Mouse (Mus musculus) MEL-GATA-1-ER (cell line): ENCODE results near the gene Mef2b.
A peak's percentile ranks its signal among the peaks of the same experiment; 100 is the strongest.

Experiments
- DNase-seq: peaks from one replicate; pipeline ENCODE4 v3.0.0-alpha.2; 2012; ENCODE audit warnings: low read depth; ENCODE audit errors: extremely low read depth

The Mef2b gene

GRCm38 (mm10) chr8:70134086-70134485, 5.4 kb upstream of the Mef2b start:
- no peak for DNase-seq

GRCm38 (mm10) chr8:70134931-70135330, 4.6 kb upstream of the Mef2b start:
- DNase-seq: no peak

- no peak for DNase-seq
Observed at GRCm38 (mm10) chr8:70136591-70136990, 2.9 kb upstream of the Mef2b start.

GRCm38 (mm10) chr8:70137890-70138289, 1.6 kb upstream of the Mef2b start:
- no peak for DNase-seq

- DNase-seq: no peak
Observed at GRCm38 (mm10) chr8:70139981-70140380, 470 bp downstream of the Mef2b start.

GRCm38 (mm10) chr8:70147678-70148607, 8.4 kb downstream of the Mef2b start:
- no peak for DNase-seq

- DNase-seq: no peak
Observed at GRCm38 (mm10) chr8:70150158-70150557, 10.6 kb downstream of the Mef2b start.

- DNase-seq: peak; percentile 74
Observed at GRCm38 (mm10) chr8:70152537-70153257, 13.2 kb downstream of the Mef2b start.

- DNase-seq: no peak
Observed at GRCm38 (mm10) chr8:70157240-70157800, 17.8 kb downstream of the Mef2b start.

GRCm38 (mm10) chr8:70158069-70158853, 18.8 kb downstream of the Mef2b start:
- no peak for DNase-seq

GRCm38 (mm10) chr8:70159211-70159610, 19.7 kb downstream of the Mef2b start:
- no peak for DNase-seq

GRCm38 (mm10) chr8:70160015-70160414, 20.5 kb downstream of the Mef2b start:
- no peak for DNase-seq

- DNase-seq: no peak
Observed at GRCm38 (mm10) chr8:70163316-70163715, 23.8 kb downstream of the Mef2b start.

- no peak for DNase-seq
Observed at GRCm38 (mm10) chr8:70166504-70167110, 27.1 kb downstream of the Mef2b start.

- no peak for DNase-seq
Observed at GRCm38 (mm10) chr8:70170116-70170515, 30.6 kb downstream of the Mef2b start.

GRCm38 (mm10) chr8:70170748-70171147, 31.2 kb downstream of the Mef2b start:
- DNase-seq: no peak

GRCm38 (mm10) chr8:70171240-70171639, 31.7 kb downstream of the Mef2b start:
- DNase-seq: no peak

- peak; percentile 94 for DNase-seq
Observed at GRCm38 (mm10) chr8:70172043-70172681, 32.7 kb downstream of the Mef2b start, which contains the start of gene Tmem161a. Tmem161a (plus strand) TSS chr8:70172356.

GRCm38 (mm10) chr8:70173320-70173719, 33.8 kb downstream of the Mef2b start:
- DNase-seq: no peak

- no peak for DNase-seq
Observed at GRCm38 (mm10) chr8:70174079-70174478, 34.6 kb downstream of the Mef2b start.
